Mouse (Mus musculus): ENCODE results near the gene Usp50. TPM values are rescaled to one million over a fixed set of nuclear protein-coding genes. Genes with fewer than 3 reads are reported as not detected.

The Usp50 gene
- polyA plus RNA-seq, 1 experiment from 2014 or later, result 2.3 TPM

DNA sequence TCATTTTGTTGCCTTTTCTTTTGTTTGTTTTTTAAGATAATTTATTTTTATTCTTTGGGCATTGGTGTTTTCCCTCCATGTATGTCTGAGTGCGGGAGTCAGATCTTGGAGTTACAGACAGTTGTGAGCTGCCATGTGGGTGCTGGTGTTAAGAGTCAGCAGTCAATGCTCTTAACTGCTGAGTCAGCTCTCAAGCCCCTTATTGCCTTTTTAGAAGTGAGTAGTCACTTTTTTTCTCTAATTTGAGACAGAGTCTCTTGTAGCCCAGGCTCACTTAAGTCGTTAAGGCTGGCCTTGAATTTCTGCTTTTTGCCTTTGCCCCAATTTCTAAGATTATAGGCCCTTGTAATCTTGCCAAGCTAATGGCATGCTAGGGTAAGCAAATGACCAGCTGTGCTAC is 52.8 kb downstream of the Usp50 start:
- H3K9me3 ChIP-seq, result no peaks in the 10 kb centered on the region
- no peaks in the 10 kb centered on the region for H3K27me3 ChIP-seq (replicated peaks)
- peaks cover 44% of the 10 kb centered on the region for H3K36me3 ChIP-seq (replicated peaks)

DNA sequence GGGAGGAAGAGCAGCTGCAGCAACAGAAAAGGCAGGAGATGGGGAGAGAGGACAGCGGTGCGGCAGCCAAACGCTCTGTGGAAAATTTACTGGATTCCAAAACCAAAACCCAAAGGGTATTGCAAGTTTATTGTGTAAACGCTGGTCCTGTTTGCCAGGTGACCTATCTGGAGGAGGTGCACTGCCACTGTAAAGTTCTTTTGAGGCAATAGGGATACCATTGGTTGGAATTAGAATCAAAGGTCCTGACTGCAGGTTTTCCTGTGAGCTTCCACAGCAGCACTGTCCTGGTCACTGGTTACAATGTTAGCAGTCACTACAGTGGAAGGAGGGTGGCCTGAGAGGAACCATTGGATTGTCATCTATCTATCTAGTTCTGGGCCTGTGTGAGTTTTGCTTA is 54.1 kb downstream of the Usp50 start:
- Histone ChIP-seq H3K9me3 (no peaks in the 10 kb centered on the region), H3K4me1 (no peaks in the 10 kb centered on the region), H3K27me3 (replicated peaks) (no peaks in the 10 kb centered on the region), H3K27ac (no peak overlapping the region), H3K9ac (no peak overlapping the region), H3K4me2 (no peak overlapping the region), H3K36me3 (replicated peaks) (peaks cover 34% of the 10 kb centered on the region), H3K4me3 (no peak overlapping the region)
- WGBS, result 96% methylated on average over 4 of the region's 4 CpGs
- ATAC-seq (replicated peaks), result no peak

More for the DNA sequence above, 52.8 kb downstream of the Usp50 start:
- no peak for ATAC-seq (replicated peaks)
- WGBS, result 94% methylated on average over 2 of the region's 2 CpGs
- H3K4me3 ChIP-seq, result no peak overlapping the region
- no peak overlapping the region for H3K9ac ChIP-seq
- no peaks in the 10 kb centered on the region for H3K4me1 ChIP-seq
- no peak overlapping the region for H3K27ac ChIP-seq
- H3K4me2 ChIP-seq, result no peak overlapping the region

DNA sequence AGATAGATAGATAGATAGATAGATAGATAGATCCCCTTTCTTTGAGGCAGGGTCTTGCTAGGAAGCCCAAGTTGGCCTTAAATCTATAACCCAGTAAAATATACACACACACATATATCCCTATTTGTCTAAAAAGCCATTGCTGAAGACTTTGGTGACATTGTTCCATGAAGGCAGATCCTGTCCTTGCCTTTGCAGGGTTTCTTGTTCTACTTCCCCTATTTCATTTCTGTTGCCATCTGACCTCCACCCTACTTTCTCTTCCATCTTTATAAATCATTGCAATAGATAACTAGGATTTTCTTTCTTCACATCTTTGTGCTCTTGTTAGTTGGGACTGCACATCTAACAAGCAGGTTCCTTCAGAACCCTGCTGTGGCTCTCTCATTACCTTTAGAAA is 70.3 kb downstream of the Usp50 start:
- no peak for ATAC-seq (replicated peaks)
- Histone ChIP-seq H3K4me1 (peaks cover 15% of the 10 kb centered on the region), H3K4me3 (no peak overlapping the region), H3K9me3 (no peaks in the 10 kb centered on the region), H3K36me3 (replicated peaks) (no peaks in the 10 kb centered on the region), H3K4me2 (no peak overlapping the region), H3K27me3 (replicated peaks) (no peaks in the 10 kb centered on the region), H3K27ac (no peak overlapping the region), H3K9ac (no peak overlapping the region)

DNA sequence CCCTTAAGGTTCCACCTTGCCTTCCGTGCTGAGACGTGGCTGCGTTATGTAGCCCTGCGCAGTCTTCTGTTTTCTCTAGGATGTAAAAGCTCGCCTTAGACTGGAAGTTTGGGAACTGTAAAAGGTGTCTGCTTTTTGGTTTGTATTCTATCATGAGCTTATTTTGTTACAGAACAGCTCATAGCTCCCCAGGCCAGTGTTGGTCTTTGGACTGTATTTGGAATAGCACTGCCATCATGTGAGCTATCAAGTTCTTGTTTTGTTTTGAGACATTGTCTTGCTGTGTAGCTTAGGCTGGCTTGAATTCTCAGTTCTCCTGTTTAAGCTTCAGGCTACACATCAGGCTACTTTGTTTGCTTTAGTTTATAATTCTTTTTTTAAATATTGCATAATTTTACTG is 70.7 kb downstream of the Usp50 start:
- WGBS, result 96% methylated on average over 5 of the region's 5 CpGs
- Histone ChIP-seq H3K4me3 (no peak overlapping the region), H3K4me2 (no peak overlapping the region), H3K27ac (no peak overlapping the region), H3K9ac (no peak overlapping the region), H3K4me1 (peaks cover 18% of the 10 kb centered on the region), H3K9me3 (no peaks in the 10 kb centered on the region), H3K36me3 (replicated peaks) (no peaks in the 10 kb centered on the region), H3K27me3 (replicated peaks) (no peaks in the 10 kb centered on the region)
- ATAC-seq (replicated peaks), result no peak

DNA sequence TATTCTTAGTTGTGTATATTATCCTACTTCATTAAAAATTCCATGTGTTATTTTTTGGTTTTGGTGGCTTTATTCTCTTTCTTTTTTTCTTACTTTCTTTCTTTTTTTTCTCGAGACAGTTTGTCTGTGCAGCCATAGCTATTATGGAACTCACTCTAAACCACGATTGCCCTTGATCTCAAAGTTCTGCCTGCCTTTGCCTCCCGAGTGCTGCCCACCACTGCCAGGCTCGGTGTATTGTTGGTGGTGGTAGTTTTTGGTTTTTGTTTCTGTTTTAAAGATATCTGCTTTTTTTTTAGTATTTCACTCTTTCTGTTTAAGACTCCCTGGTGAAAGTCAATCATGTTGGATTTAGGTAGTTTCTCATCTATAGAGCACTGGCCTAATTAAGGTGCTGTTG is 74.9 kb downstream of the Usp50 start:
- H3K27me3 ChIP-seq (replicated peaks), result peaks cover 7% of the 10 kb centered on the region; the same call in 1 of the 2 replicates
- H3K4me3 ChIP-seq, result peak overlapping the region; percentile 93
- H3K4me1 ChIP-seq, result peaks cover 23% of the 10 kb centered on the region
- H3K27ac ChIP-seq, result no peak overlapping the region
- H3K9ac ChIP-seq, result peak overlapping the region; percentile 88; the same call in 1 of the 2 replicates
- no peaks in the 10 kb centered on the region for H3K36me3 ChIP-seq (replicated peaks)
- ATAC-seq (replicated peaks), result no peak
- no peaks in the 10 kb centered on the region for H3K9me3 ChIP-seq
- H3K4me2 ChIP-seq, result peak overlapping the region; percentile 70
- 79% methylated on average over 4 of the region's 4 CpGs for WGBS

DNA sequence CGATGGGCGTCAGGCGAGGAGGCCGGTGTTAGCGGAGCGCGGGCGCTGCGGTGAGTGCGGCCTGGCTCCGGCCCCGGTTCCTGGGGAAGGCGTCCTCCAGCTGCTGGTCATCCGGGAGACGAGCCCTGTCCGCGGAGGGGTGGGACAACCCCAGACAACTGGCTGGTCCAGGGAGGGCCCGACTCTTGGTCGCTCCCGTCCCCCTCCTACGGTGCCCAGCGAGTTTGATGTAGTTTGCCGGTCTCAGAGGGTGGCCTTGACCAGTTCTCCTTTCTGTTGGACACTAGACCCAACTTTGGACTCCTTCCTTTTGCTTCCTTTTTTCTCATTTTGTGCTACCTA is 75.9 kb downstream of the Usp50 start:
- 0% methylated on average over 23 of the region's 23 CpGs for WGBS
- Histone ChIP-seq H3K9me3 (no peaks in the 10 kb centered on the region), H3K4me3 (peak overlapping the region; percentile 93), H3K4me1 (peaks cover 23% of the 10 kb centered on the region), H3K4me2 (peak overlapping the region; percentile 70), H3K9ac (peak overlapping the region; percentile 88), H3K36me3 (replicated peaks) (no peaks in the 10 kb centered on the region), H3K27ac (peak overlapping the region; percentile 89), H3K27me3 (replicated peaks) (peaks cover 7% of the 10 kb centered on the region; the same call in 1 of the 2 replicates)
- ATAC-seq (replicated peaks), result peak; percentile 88

DNA sequence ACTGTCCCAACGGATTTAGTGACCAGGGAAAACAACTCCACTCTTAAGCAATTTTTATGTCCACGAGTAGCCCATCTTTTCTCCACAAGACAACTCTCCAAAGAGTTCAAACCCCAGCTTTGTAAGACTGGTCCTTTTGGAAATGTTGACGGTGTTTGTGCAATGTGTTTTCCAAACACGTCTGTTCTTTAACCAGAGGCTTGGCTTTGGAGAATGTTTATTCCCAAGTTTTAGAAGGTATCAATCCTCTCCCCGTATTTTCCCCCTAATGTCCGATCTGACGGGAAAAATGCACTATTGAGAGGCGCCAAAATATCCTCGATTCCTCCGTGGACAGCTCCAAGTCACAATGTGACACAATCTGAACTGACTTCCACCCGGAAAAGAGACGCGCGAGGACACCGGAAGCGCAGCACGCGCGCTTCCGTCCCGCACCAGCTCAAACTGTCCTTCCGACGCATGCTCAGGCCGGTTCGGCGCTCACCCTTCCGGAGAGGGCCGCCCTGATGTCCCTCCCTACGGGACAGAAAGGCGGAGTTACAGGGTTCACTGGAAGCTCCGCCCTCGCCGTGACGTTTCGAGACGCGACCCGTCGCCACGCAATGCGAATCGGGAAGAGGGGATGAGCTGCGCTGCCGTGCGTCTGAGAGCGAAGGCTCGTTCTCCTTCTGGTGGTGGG is 76.4 kb downstream of the Usp50 start, which contains the start of gene Usp8:
Gene Usp8 (plus strand): TSS at position 570 of the 679 bp plus-strand sequence.
- WGBS, result 3% methylated on average over 47 of the region's 47 CpGs
- H3K27ac ChIP-seq, result peak within 1 kb of the TSS; percentile 89

DNA sequence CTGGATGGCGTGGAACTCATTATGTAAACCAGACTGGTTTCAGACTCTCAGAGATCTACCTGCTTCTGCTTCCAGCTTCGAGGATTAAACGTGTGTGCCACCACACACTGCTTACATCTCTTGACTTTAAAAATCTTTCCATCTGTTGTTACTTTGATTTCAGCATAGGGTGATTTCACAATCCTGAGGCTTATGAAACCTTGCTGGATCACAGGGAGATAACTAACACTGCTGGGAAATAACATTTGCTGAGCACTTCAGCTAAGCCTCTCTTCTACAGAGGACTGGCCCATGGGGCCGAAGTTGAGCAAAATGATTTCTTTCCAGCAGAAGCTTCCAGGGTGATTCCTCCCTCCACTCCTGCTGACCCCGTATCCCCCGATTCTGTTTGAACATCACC is 88.0 kb downstream of the Usp50 start:
- H3K9ac ChIP-seq, result no peak overlapping the region
- 87% methylated on average over 6 of the region's 6 CpGs for WGBS
- H3K9me3 ChIP-seq, result no peaks in the 10 kb centered on the region
- no peak for ATAC-seq (replicated peaks)
- no peaks in the 10 kb centered on the region for H3K4me1 ChIP-seq
- no peaks in the 10 kb centered on the region for H3K36me3 ChIP-seq (replicated peaks)
- H3K27me3 ChIP-seq (replicated peaks), result no peaks in the 10 kb centered on the region
- H3K4me2 ChIP-seq, result no peak overlapping the region
- H3K4me3 ChIP-seq, result no peak overlapping the region
- H3K27ac ChIP-seq, result no peak overlapping the region

More for the DNA sequence above, 76.4 kb downstream of the Usp50 start, which contains the start of gene Usp8:
- peak within 1 kb of the TSS; percentile 93 for H3K4me3 ChIP-seq
- peaks cover 12% of the 10 kb centered on the region; the same call in 1 of the 2 replicates for H3K27me3 ChIP-seq (replicated peaks)
- peak; percentile 100 for ATAC-seq (replicated peaks)
- H3K4me1 ChIP-seq, result peaks cover 23% of the 10 kb centered on the region
- H3K9me3 ChIP-seq, result no peaks in the 10 kb centered on the region
- peak within 1 kb of the TSS; percentile 70 for H3K4me2 ChIP-seq
- no peaks in the 10 kb centered on the region for H3K36me3 ChIP-seq (replicated peaks)
- peak within 1 kb of the TSS; percentile 88 for H3K9ac ChIP-seq

DNA sequence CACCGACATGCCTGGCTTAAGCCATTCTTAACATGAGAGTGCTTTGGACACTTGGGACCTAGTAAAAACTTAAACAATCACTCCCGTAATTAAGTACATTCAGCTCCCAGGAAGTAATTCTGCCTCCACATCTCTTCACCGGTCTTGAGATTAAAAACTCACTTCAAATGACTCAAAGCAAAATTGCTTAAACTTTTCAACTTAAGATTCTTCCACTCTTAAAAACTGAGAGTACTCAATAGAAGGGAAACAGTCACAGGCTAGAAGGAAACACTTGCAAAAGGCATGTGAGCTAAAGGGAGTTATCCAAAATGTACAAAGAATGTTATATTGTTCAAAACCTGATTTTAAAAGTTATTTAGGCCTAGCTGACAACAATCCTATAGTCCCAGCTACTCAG is 92.0 kb downstream of the Usp50 start:
- WGBS, result 87% methylated on average over 3 of the region's 3 CpGs
- no peak overlapping the region for H3K4me3 ChIP-seq
- H3K9me3 ChIP-seq, result no peaks in the 10 kb centered on the region
- H3K27me3 ChIP-seq (replicated peaks), result no peaks in the 10 kb centered on the region
- H3K4me1 ChIP-seq, result no peaks in the 10 kb centered on the region
- H3K36me3 ChIP-seq (replicated peaks), result no peaks in the 10 kb centered on the region
- no peak for ATAC-seq (replicated peaks)
- H3K27ac ChIP-seq, result no peak overlapping the region
- H3K9ac ChIP-seq, result no peak overlapping the region
- no peak overlapping the region for H3K4me2 ChIP-seq

DNA sequence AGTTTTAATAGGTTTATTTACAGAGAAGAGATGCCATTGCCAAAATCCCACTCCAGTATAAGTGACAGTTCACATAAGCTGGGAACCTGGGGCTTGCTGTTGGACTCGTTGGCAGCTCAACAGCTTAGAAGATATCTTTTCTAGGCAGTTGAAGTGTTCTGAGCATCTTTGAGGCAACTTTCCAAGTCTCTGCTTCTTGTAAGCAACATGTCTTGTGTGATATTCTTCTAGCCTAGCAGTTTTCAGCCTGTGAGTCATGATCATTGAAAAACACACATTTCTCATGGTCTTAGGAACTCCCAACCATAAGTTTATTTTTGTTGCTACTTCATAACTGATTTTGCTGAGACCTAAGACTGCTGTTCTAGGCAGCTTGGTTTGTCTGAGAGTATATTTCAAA is 100.3 kb downstream of the Usp50 start:
- no peak overlapping the region for H3K4me2 ChIP-seq
- no peaks in the 10 kb centered on the region for H3K4me1 ChIP-seq
- no peak for ATAC-seq (replicated peaks)
- no peaks in the 10 kb centered on the region for H3K9me3 ChIP-seq
- WGBS, result 93% methylated on average over 1 of the region's 1 CpGs
- H3K27me3 ChIP-seq (replicated peaks), result no peaks in the 10 kb centered on the region
- no peak overlapping the region for H3K4me3 ChIP-seq
- no peak overlapping the region for H3K9ac ChIP-seq
- peaks cover 4% of the 10 kb centered on the region; the same call in 1 of the 2 replicates for H3K36me3 ChIP-seq (replicated peaks)
- H3K27ac ChIP-seq, result no peak overlapping the region

DNA sequence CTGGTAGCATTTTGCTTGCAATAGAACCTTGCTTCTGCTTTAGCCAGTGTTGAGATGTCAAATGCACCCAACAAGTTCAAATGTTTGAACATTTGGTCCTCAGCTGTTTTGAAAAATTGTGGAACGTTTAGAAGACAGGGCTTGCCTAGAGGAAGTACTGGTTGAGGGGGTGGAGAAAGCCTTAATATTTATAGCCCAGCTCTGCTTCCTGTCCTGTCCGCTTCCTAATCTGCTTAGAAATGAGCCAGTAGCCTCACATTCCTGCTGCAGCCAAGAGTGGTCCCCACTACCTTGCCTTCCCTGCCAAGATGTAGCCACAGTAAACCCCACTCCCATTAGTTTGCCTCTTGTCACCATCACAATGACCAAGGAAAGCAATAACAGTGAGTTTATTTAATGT is 100.9 kb downstream of the Usp50 start:
- Histone ChIP-seq H3K4me2 (no peak overlapping the region), H3K4me1 (peaks cover 2% of the 10 kb centered on the region; the same call in 1 of the 2 replicates), H3K36me3 (replicated peaks) (peaks cover 4% of the 10 kb centered on the region; the same call in 1 of the 2 replicates), H3K4me3 (no peak overlapping the region), H3K9ac (no peak overlapping the region), H3K27ac (no peak overlapping the region), H3K9me3 (no peaks in the 10 kb centered on the region), H3K27me3 (replicated peaks) (no peaks in the 10 kb centered on the region)
- 91% methylated on average over 2 of the region's 2 CpGs for WGBS
- no peak for ATAC-seq (replicated peaks)

DNA sequence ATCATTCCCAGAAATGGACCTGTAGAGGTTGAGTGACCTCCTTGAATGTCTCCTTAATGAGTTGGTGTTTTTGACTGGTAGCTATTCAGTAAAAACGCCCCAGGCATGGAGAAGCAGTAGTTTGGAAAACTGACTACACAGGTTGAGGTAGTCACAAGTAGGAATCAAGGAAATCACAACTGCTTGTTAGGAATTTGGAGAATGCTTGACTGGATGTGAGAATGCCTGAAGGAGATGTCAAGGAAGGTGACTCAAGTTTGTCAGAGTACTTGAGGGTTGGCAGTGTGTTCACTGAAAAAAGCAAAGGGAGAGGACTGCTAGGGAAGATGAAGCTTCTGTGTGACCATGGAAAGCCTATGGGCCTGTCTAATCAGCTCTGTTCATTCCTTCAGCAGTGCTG is 105.9 kb downstream of the Usp50 start:
- peaks cover 4% of the 10 kb centered on the region; the same call in 1 of the 2 replicates for H3K36me3 ChIP-seq (replicated peaks)
- WGBS, result 100% methylated on average over 1 of the region's 1 CpGs
- ATAC-seq (replicated peaks), result no peak

DNA sequence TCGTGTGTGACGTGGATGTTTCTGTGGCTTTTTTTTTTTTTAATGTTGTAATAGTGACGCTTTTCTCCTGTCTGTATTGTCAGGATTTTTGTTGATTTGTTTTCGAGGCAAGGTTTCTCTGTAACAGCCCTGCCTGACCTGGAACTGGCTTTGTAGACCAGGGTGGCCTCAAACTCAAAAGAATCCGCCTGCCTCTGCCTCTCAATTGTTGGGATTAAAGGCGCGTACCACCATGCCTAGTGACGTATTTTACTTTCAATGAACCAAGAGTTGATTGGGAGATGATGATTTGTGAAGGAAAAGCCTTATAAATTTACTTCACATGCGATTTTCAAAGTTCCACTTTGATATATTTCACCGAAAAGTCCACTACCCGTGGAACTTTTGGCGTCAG is 107.2 kb downstream of the Usp50 start, which contains the start of gene Gabpb1:
Gene Gabpb1 (minus strand): TSS at position 216 of the 394 bp plus-strand sequence.
- peaks cover 45% of the 10 kb centered on the region for H3K4me1 ChIP-seq
- no peaks in the 10 kb centered on the region for H3K27me3 ChIP-seq (replicated peaks)
- WGBS, result 25% methylated on average over 12 of the region's 12 CpGs
- no peaks in the 10 kb centered on the region for H3K9me3 ChIP-seq
- H3K36me3 ChIP-seq (replicated peaks), result peaks cover 4% of the 10 kb centered on the region; the same call in 1 of the 2 replicates
- H3K4me3 ChIP-seq, result peak within 1 kb of the TSS; percentile 68
- H3K27ac ChIP-seq, result peak within 1 kb of the TSS; percentile 100
- peak within 1 kb of the TSS; percentile 92 for H3K9ac ChIP-seq
- ATAC-seq (replicated peaks), result no peak
- H3K4me2 ChIP-seq, result peak within 1 kb of the TSS; percentile 83

More for the DNA sequence above, 105.9 kb downstream of the Usp50 start:
- Histone ChIP-seq H3K27ac (no peak overlapping the region), H3K9ac (no peak overlapping the region), H3K27me3 (replicated peaks) (no peaks in the 10 kb centered on the region), H3K4me2 (no peak overlapping the region), H3K4me1 (peaks cover 34% of the 10 kb centered on the region), H3K9me3 (no peaks in the 10 kb centered on the region), H3K4me3 (no peak overlapping the region)

Data from midbrain, embryonic 15.5 days (tissue).